Mouse (Mus musculus) skeletal muscle tissue, adult 2 months (tissue): ENCODE data around the gene C730034F03Rik.
A peak's percentile ranks its signal among the peaks of the same experiment; 100 is the strongest.

ENCODE experiments used
- DNase-seq: peaks from one replicate; pipeline ENCODE4 v3.0.0-alpha.2; 2012; ENCODE audit warnings: low read depth, low spot score

C730034F03Rik gene

GRCm38 (mm10) chr15:89475293-89475600 is 45.9 kb downstream of the C730034F03Rik start:
- DNase-seq = no peak

DNA sequence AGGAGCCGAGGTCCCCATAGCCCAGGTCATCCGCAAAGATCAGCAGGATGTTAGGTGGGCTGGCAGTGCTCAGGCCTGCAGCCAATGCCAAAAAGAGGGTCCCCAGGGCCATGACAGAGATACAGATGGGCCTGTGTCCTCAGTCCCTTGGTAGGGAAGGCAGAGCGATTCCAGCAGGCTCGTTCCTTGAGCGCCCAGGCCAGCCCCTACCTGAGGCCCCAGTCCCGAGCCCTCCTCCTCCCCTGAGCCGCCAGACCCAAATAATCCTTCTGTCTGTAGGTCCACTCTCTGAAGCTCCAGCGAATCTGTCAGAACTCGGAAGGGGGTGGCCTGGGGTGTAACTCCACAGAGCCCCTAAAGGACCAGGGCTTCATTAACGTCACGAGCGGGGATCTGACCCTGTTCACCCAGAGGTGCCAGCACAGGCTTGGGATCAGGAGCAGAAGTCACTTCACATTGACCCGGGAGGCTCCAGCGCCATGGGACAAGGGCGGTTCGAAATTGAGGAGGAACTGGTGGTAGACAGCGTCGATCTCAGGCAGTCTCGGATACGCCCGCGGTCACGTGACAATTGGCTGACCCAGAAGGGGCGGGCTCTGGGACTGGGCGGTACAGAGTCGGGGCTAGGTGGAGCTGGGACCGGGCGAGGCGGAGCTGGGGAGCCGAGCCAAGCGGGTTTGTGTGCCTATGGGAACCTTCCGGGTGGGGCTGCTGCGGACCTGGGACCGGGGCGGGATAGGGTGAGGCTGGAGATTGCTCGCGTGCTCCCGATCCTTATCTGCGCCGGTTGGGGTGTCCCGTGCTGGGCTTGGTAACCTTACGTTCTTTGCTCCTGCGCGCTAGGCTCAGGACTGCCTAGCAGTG is 46.5 kb downstream of the C730034F03Rik start:
- DNase-seq = peak; percentile 89

GRCm38 (mm10) chr15:89476475-89476815 is 47.1 kb downstream of the C730034F03Rik start:
- no peak for DNase-seq

DNA sequence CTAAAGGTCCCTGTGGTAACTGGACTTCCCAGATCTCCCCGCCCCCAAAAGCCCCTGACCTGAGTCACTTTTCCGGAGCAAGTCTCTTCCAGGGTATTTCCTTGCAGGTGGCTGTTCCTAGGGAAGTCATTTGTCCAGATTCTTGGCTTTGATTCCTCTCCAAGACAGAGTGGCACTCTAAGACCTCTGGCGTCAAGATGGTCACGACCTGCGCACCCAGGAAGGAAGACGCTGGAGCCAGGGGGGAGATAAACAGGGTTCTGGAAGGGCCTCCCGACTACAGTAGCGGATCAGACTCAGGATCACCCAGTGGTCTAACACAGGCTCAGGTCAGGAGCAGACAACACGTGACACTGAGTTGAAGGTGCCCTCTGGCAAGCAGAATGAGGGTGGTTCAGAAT is 47.7 kb downstream of the C730034F03Rik start, which contains the start of gene Arsa:
Gene Arsa (minus strand): TSS at position 335 of the 401 bp plus-strand sequence.
- no peak for DNase-seq

DNA sequence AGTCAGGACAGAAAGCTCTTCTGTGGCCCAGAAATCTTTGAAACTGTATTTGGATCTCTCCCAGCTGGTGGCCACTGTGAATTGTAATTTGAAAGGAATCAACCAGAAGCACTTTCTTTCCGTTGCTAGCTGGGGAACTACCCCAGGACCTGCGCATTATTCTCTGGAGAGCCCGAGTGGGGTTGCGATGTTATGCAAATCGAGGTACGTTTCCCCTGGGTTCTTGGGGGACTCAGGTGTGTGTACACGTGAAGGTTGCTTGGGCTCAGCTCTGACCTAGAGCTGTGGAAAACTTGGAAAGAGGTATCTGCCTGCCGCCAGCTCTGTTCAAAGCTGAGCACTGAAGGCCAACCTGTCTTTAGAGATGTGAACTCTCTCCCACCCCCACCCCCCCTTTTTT is 48.4 kb downstream of the C730034F03Rik start:
- no peak for DNase-seq

DNA sequence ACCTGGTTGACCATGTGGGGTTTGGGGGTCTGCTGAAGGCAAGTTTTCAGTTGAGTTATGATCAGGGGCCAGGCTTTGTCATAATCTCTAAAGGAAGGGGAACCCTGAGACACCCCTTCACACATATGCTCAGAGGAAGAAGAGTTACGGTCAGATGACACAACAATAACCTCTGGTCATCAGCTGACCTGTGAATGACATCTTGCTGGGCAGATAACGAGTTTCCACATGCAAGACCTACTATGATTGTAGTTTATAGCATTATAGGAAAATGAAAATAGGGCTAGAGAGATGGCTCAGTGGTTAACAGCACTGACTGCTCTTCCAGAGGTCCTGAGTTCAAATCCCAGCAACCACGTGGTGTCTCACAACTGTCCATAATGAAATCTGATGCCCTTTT is 49.2 kb downstream of the C730034F03Rik start:
- DNase-seq = no peak
